Mouse (Mus musculus): Measurements from ENCODE around the gene St5.

DNA sequence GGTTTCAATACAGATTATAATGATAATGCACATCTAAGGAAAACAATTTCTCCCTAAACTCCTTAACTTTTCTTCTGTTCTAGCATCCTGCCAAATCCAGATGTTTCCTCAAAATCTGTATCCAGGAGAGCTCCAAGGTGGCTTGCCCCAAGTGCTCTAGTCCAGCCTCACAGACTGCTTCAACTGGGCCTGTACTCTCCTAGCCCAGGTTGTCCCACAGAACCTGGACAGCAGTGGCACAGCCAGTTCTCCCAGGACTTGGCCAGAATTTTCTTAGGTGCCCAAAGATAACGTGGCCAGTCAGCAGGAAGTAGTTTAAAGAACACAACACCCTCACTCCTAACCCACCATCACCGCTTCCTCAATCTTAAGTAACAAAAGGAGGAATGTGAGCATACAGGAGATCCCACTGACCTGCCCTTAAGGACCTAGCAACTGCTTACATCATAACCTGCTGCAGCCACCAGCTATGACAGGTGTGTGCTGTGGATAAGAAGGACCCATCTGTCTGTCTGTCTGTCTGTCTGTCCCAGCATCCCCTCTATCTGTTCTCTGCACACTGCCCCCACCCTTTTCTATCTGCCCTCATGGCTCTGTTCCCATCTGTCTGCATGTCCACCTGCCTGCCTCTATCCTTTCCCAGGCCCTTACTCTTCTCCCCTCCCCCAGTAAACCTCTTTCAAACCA, 108.4 kb downstream of the St5 start:
- TF ChIP-seq CTCF (IDR thresholded peaks at IDR 0.05; ENCODE audit: borderline replicate concordance, control insufficient read depth, extremely low read depth, insufficient read depth, low read length, poor library complexity) (no peak), POLR2A (IDR thresholded peaks at IDR 0.05; ENCODE audit: control insufficient read depth, extremely low read depth, insufficient read depth, low read length, poor library complexity) (no peak)
